Mouse (Mus musculus): ENCODE data around the gene Zfp455.
"Not testable (repeated sequence)": the region's sequence is repeated elsewhere in the genome, so short reads cannot be mapped to it uniquely, and the experiment has no call there.

The Zfp455 gene

DNA sequence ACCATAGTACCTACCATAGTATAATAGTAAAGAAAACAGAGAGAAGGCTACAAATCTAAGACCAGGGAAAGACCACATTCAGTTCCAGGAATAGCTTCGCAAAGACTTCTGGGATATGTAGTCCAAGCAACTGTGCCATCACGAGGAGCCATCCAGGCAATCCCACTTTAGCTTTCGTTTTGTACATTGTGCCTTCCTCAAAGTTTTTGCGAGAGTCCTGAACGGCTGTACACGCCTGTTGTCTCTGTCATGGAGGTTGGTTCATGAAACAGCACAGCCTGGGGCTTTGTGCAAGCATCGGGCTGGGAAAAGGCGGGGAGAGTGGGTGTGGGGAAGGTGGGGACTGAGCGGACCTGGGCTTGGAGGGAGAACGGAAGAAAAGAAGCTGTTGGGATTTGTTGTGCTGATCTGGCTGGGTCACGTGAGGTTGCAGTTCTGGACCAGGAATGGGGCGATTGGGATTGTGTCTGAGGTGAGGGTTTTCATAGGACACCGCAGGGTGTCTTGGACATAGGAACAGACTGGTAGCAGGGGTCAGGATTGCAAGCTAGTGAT lies at the start of gene Zfp455:
TSS of gene Zfp455 (plus strand) at position 167 of the 555 bp plus-strand sequence.
- peak; percentile 83 for DNase-seq (ENCODE audit: low read depth)

DNA sequence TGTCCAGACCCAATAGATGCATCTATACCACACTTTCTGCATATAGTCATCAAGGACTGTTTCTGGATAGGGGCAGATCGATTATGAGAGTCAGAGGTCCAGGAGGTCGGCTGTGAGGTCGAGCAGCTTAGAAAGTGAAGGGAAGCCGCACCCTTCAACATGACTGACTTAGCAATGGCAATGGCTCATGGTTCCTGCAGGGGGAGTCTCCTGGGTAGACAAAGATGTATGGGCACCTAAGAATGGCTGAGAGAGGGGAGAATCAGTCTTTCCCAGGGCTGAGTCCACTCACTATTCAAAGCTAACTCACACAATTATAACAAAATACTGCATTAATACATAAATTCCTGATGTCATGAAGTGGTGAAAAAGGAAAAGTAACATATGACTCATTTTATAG lies 28.2 kb upstream of the Zfp455 start:
- DNase-seq (ENCODE audit: low read depth) = not testable (repeated sequence)

DNA sequence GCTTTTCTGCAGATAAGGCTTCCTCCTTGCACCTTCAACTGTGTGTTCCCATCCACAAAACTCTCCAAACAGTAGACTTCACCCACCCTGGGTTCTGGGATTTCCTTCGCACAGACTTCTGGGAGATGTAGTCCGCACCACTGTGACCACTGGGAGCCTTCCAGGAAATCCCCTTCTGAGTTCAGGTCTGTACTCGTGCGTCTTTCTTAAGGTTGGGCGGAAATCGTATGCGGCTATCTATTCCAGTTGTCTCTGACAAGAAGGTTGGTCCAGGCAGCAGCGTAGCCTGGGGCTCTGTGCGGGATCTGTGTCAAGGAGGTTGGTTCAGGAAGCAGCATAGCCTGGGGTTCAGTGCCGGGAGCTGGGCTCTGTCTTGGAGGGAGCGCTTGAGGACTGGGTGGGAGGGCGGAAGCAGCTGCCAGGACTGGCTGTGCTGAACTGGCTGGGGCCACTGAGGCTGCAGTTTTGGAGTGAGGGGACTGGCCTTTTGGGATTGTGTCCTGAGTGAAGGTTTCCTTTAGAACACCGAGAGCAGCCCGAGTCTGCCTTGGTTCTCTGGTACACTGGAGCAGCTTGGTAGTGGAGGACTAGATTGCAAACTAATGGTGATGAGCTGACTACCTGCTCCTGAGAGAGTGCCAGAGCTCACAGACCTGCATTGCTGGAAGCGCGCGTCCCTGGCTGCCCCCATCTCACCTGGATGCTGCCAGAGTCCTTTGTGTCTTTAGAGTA lies 21.1 kb upstream of the Zfp455 start, which contains the start of gene Rsl1:
TSS of gene Rsl1 (plus strand) at position 192 of the 732 bp plus-strand sequence.
- peak; percentile 72 for DNase-seq (ENCODE audit: low read depth)

DNA sequence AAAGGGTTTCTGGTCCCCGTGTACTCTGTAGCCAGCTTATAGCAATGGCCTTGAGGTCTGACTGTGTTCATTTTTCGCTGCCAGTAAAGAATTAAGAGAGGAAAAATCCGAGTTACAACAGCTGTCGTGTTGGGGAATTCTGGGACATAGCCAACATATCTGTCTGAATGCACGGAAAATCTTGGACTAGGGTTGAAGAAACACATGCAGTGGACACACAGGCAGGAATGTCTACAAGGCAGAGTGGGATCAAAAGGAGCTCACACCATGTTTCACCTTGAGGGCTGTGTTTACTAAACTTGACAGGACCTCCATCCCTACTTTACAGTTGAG lies 20.6 kb upstream of the Zfp455 start:
- DNase-seq (ENCODE audit: low read depth) = peak; percentile 44

DNA sequence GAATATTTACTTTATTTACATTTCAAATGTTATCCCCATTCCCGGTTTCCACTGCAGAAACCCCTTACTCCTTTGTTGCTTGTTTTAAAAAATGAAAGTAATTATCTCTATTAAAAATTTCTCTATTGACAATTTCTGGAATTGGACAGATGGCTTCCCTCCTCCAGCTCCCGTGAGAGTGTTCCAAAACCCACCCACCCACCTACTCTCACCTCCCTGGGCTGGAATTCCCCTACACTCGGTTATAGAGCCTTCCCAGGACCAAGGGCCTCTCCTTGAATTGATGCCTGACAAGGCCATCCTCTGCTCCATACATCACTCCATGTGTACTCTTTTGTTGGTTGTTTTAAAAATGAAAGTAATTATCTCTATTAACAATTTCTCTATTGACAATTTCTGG lies 7.3 kb downstream of the Zfp455 start:
- DNase-seq (ENCODE audit: low read depth) = no peak

DNA sequence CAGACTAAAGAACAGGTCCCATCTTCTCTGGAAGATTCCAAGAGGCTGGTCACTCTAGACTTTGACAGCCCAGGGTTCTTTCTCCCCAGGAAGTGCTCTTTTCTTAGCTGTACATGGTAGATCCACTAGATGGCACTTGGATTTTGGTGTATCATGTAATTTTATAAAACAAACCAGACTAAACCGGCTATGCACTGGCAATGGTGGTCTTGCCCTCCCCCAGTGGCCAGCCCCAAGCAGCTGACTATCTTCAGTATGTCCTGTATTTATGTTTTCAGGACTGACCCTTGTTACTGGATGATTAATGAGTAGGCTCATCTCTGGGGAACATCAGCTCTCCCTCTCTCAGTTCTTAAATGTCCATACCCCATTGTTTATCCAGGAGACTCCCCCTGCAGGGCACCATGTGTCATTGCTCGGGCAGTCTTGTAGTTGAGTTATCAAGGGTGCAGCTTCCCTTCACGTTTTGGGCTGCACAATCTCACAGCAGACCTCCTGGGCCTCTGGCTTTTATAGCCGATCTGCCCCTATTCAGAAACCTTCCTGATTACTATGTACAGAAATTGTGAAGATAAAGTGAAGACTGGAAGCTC lies 19.8 kb downstream of the Zfp455 start:
- peak; percentile 10 for DNase-seq (ENCODE audit: low read depth)
